Mouse (Mus musculus) bone marrow macrophage, adult 2 months (primary cell): Measurements from ENCODE around the gene Itga11.

Experiments used
- CTCF ChIP-seq: IDR thresholded peaks from 2 replicates; pipeline ENCODE4 v1.5.1; 2012; ENCODE audit warnings: low read depth, mild to moderate bottlenecking, low read length, moderate library complexity
- POLR2A ChIP-seq: IDR thresholded peaks from 2 replicates; pipeline ENCODE4 v1.6.1; 2012; ENCODE audit warnings: mild to moderate bottlenecking, low read depth, low read length, borderline replicate concordance

DNA sequence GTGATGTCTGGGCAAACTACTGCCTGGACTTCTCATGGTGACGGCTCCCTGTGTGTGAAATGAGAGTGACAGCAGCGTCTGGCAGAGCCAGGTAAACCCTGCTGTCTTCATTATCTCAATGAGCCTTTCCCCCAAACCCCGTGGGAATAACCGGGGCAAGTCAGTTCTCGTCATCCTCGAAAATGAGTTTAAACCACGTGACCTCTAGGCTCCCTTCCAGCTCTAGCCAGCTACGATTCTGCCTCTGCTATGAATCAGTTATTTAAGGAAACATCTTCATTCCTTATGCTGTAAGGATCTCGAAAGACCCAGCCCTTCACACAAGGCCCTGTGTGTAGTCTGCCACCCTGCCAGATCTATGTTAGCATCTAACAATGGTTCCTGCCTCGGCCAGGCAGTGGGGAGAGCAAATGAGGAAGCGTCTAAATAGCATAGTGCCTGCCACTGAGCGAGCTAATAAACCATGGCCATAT is 139.5 kb downstream of the Itga11 start:
- TF ChIP-seq CTCF = no peak
- TF ChIP-seq POLR2A = no peak
